Mouse (Mus musculus): ENCODE results near the gene Pcyt1b. TPM values are rescaled to one million over a fixed set of nuclear protein-coding genes. Genes with fewer than 3 reads are reported as not detected.

The Pcyt1b gene
- polyA plus RNA-seq (2015; fragmentation: Nextera tagmentation; extraction: Ambion mirVana), result 1.3 and 1.6 TPM in 2 replicates

DNA sequence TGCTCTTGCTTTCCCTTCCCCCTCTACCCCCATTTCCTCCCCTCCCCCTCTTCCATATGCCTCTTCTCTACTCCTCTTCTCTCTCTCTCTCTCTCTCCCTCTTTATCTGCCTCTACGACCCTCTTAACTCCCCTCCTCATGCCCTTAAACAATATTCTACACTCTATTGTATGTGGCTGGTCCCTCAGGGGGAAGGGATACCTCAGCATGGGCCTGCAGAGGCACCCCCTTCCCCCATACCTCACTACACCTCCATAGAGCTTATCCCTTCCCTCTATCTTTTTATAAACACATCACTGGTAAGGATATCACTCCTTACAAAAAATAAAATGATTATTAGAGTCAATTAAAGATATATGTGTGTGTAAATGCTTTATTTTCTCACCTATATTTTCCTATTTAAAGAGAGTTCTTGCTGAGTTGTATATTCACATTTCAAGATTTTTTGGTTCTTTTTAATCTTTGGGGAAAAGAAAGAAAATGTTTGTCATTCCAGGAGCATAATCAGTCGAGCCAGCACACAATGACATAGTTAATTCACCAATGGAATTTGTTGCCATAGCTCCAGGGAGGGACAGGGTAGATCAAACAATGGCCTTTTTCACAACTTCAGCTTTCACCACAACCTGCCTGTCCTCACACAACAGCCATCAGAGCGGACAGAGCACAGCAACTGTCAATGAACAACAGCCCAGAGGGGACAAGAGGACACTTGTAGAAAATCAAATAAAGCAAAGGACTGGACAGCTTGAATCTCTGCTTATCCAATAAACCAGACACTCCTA is at the start of gene Pcyt1b:
Gene Pcyt1b (plus strand): TSS at position 646 of the 785 bp plus-strand sequence.
- Histone ChIP-seq H3K27me3 (peaks cover 4% of the 10 kb centered on the region; the same call in 1 of the 2 replicates), H3K4me1 (no peaks in the 10 kb centered on the region), H3K4me3 (replicated peaks) (no peak within 1 kb of the TSS), H3K36me3 (no peaks in the 10 kb centered on the region), H3K9me3 (replicated peaks) (no peaks in the 10 kb centered on the region), H3K4me2 (no peak within 1 kb of the TSS), H3K9ac (no peak within 1 kb of the TSS), H3K27ac (no peak within 1 kb of the TSS)
- no peak for ATAC-seq (replicated peaks; ENCODE audit: low FRiP score)
- 51% methylated on average over 3 of the region's 3 CpGs for WGBS

GRCm38 (mm10) chrX:93630256-93630655 is 24.4 kb upstream of the Pcyt1b start:
- no peak overlapping the region for H3K9ac ChIP-seq
- 61% methylated on average over 1 of the region's 1 CpGs for WGBS
- H3K36me3 ChIP-seq, result peaks cover 4% of the 10 kb centered on the region; the same call in 1 of the 2 replicates
- no peak for ATAC-seq (replicated peaks; ENCODE audit: low FRiP score)
- H3K4me1 ChIP-seq, result no peaks in the 10 kb centered on the region
- H3K9me3 ChIP-seq (replicated peaks), result no peaks in the 10 kb centered on the region
- H3K4me3 ChIP-seq (replicated peaks), result no peak overlapping the region
- peak overlapping the region; percentile 59; the same call in 1 of the 2 replicates for H3K4me2 ChIP-seq
- H3K27ac ChIP-seq, result no peak overlapping the region
- H3K27me3 ChIP-seq, result 0 out of 2 replicates have a peak, but pooled peaks cover 3% of the 10 kb centered on the region

DNA sequence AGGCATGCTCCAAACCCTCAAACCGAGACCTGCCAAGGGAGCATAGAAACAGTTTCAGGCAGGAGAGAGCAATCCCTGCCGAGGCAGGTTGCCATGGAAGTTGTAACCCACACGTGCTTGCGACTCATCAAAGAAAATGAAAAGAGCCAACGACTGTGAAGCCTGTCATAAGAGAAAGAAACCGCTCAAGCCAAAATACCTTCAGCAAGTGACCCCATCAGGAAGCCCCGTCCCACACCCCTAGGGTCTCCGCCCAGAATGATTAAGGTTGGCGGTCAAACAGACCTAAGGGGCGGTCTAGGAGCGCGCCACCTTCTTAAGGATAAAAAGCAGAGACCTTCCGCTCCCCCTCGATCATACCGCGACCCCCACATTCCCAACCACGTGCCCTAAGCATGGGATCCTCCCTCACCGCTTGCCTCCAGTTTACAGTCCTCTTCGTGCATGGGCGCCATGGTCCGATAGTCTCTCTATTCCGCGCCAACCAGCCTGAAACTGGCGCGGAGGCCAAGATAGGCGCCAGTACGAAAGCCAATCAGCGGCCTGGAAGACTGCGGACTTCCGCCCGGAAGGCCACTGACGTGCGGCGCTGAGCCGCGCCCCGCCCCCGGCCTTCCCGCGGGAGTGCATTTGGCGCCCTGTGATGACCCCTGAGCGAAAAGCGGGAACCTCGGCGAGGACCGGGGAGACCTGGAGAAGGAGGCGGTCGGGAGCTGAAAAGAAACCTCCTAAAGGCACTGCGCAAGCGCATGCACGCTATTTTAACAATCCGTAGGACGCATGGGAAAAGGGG is 22.8 kb upstream of the Pcyt1b start, which contains the start of gene Pola1:
Gene Pola1 (minus strand): TSS at position 499 of the 793 bp plus-strand sequence.
- Histone ChIP-seq H3K27me3 (peaks cover 7% of the 10 kb centered on the region; the same call in 1 of the 2 replicates), H3K9ac (peak within 1 kb of the TSS; percentile 43), H3K9me3 (replicated peaks) (no peaks in the 10 kb centered on the region), H3K27ac (peak within 1 kb of the TSS; percentile 60), H3K4me2 (peak within 1 kb of the TSS; percentile 59), H3K4me1 (no peaks in the 10 kb centered on the region), H3K36me3 (no peaks in the 10 kb centered on the region), H3K4me3 (replicated peaks) (peak within 1 kb of the TSS; percentile 60)
- WGBS, result 19% methylated on average over 53 of the region's 53 CpGs
- peak; percentile 99 for ATAC-seq (replicated peaks; ENCODE audit: low FRiP score)

DNA sequence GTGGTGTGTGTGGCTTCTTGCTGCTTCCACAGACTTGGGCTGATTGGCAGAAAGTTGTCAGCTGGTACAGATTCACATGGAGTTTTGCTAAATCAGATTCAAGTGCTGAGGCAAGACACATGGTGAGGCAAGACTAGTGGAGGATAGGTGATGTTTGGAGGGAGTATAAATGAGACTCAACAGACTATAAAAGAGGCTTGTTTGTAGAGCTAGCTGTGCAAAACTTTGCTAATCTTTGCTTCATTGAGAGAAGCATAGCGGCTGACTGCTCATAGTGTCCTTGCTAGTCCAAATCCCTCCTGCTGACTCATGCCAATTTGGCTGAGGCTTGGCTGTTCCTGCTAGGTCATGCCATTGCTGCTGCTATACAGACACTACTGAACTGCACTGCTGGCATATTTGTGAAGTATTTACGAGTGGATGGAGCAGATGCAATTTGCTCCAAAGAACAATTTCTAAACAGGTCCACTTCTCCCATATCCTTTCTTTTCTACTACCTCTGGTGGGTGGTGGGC is 19.7 kb upstream of the Pcyt1b start:
- Histone ChIP-seq H3K27ac (no peak overlapping the region), H3K4me3 (replicated peaks) (no peak overlapping the region), H3K36me3 (no peaks in the 10 kb centered on the region), H3K27me3 (peaks cover 7% of the 10 kb centered on the region; the same call in 1 of the 2 replicates), H3K4me1 (no peaks in the 10 kb centered on the region), H3K4me2 (no peak overlapping the region), H3K9ac (no peak overlapping the region), H3K9me3 (replicated peaks) (no peaks in the 10 kb centered on the region)
- ATAC-seq (replicated peaks; ENCODE audit: low FRiP score), result no peak
- WGBS, result 84% methylated on average over 2 of the region's 2 CpGs

GRCm38 (mm10) chrX:93643600-93643999 is 11.1 kb upstream of the Pcyt1b start:
- 89% methylated on average over 3 of the region's 3 CpGs for WGBS
- no peak for ATAC-seq (replicated peaks; ENCODE audit: low FRiP score)
- H3K9ac ChIP-seq, result no peak overlapping the region
- H3K36me3 ChIP-seq, result no peaks in the 10 kb centered on the region
- H3K4me3 ChIP-seq (replicated peaks), result no peak overlapping the region
- H3K27me3 ChIP-seq, result peaks cover 3% of the 10 kb centered on the region; the same call in 1 of the 2 replicates
- no peaks in the 10 kb centered on the region for H3K9me3 ChIP-seq (replicated peaks)
- no peaks in the 10 kb centered on the region for H3K4me1 ChIP-seq
- H3K4me2 ChIP-seq, result no peak overlapping the region
- no peak overlapping the region for H3K27ac ChIP-seq

GRCm38 (mm10) chrX:93644022-93644421 is 10.6 kb upstream of the Pcyt1b start:
- no peaks in the 10 kb centered on the region for H3K9me3 ChIP-seq (replicated peaks)
- H3K4me1 ChIP-seq, result no peaks in the 10 kb centered on the region
- no peaks in the 10 kb centered on the region for H3K36me3 ChIP-seq
- H3K9ac ChIP-seq, result no peak overlapping the region
- peaks cover 3% of the 10 kb centered on the region; the same call in 1 of the 2 replicates for H3K27me3 ChIP-seq
- no peak overlapping the region for H3K4me3 ChIP-seq (replicated peaks)
- ATAC-seq (replicated peaks; ENCODE audit: low FRiP score), result no peak
- no peak overlapping the region for H3K4me2 ChIP-seq
- H3K27ac ChIP-seq, result no peak overlapping the region

DNA sequence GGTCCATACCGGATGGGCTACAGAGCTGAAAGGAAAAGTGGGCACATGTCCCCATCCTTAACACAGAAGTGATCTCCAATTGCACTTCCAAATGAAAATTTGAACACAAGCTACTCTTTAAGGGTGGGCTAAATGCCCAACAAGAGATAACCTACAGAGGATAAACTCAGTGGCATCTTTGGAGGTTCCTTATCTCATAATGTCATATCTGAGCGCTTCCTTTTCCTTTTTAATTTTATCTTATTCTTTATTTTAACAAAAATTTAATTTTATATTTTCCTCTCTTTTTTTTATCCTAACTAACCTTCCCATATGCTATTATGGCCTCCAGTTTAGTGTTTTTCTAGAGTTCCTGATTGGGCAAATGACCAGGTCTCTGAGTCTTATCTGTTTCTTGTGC is 3.9 kb upstream of the Pcyt1b start:
- H3K27ac ChIP-seq, result no peak overlapping the region
- H3K36me3 ChIP-seq, result no peaks in the 10 kb centered on the region
- no peak overlapping the region for H3K4me3 ChIP-seq (replicated peaks)
- H3K9me3 ChIP-seq (replicated peaks), result no peaks in the 10 kb centered on the region
- H3K27me3 ChIP-seq, result peaks cover 7% of the 10 kb centered on the region; the same call in 1 of the 2 replicates
- H3K4me1 ChIP-seq, result no peaks in the 10 kb centered on the region
- H3K9ac ChIP-seq, result no peak overlapping the region
- no peak overlapping the region for H3K4me2 ChIP-seq
- 92% methylated on average over 2 of the region's 2 CpGs for WGBS
- no peak for ATAC-seq (replicated peaks; ENCODE audit: low FRiP score)

- no peak for ATAC-seq (replicated peaks; ENCODE audit: low FRiP score)
- 83% methylated on average over 5 of the region's 5 CpGs for WGBS
These were observed 490 bp downstream of the Pcyt1b start for GRCm38 (mm10) chrX:93655153-93655552.

GRCm38 (mm10) chrX:93663919-93664586 is 9.4 kb downstream of the Pcyt1b start:
- H3K9ac ChIP-seq, result no peak overlapping the region
- H3K27ac ChIP-seq, result no peak overlapping the region
- H3K4me2 ChIP-seq, result no peak overlapping the region
- WGBS, result 94% methylated on average over 5 of the region's 5 CpGs
- H3K4me1 ChIP-seq, result no peaks in the 10 kb centered on the region
- H3K9me3 ChIP-seq (replicated peaks), result no peaks in the 10 kb centered on the region
- H3K27me3 ChIP-seq, result no peaks in the 10 kb centered on the region
- H3K36me3 ChIP-seq, result no peaks in the 10 kb centered on the region
- no peak for ATAC-seq (replicated peaks; ENCODE audit: low FRiP score)
- no peak overlapping the region for H3K4me3 ChIP-seq (replicated peaks)

More at GRCm38 (mm10) chrX:93655153-93655552, 490 bp downstream of the Pcyt1b start:
- no peaks in the 10 kb centered on the region for H3K9me3 ChIP-seq (replicated peaks)
- H3K27ac ChIP-seq, result no peak overlapping the region
- H3K27me3 ChIP-seq, result peaks cover 4% of the 10 kb centered on the region; the same call in 1 of the 2 replicates
- H3K36me3 ChIP-seq, result no peaks in the 10 kb centered on the region
- H3K4me1 ChIP-seq, result no peaks in the 10 kb centered on the region
- H3K4me2 ChIP-seq, result no peak overlapping the region
- no peak overlapping the region for H3K4me3 ChIP-seq (replicated peaks)
- H3K9ac ChIP-seq, result no peak overlapping the region

GRCm38 (mm10) chrX:93664787-93665186 is 10.1 kb downstream of the Pcyt1b start:
- no peak for ATAC-seq (replicated peaks; ENCODE audit: low FRiP score)
- H3K36me3 ChIP-seq, result no peaks in the 10 kb centered on the region
- no peak overlapping the region for H3K27ac ChIP-seq
- H3K9me3 ChIP-seq (replicated peaks), result no peaks in the 10 kb centered on the region
- H3K4me3 ChIP-seq (replicated peaks), result no peak overlapping the region
- no peak overlapping the region for H3K4me2 ChIP-seq
- no peaks in the 10 kb centered on the region for H3K4me1 ChIP-seq
- H3K9ac ChIP-seq, result no peak overlapping the region
- H3K27me3 ChIP-seq, result no peaks in the 10 kb centered on the region
- WGBS, result 65% methylated on average over 4 of the region's 4 CpGs

GRCm38 (mm10) chrX:93674432-93674831 is 19.8 kb downstream of the Pcyt1b start:
- Histone ChIP-seq H3K4me3 (replicated peaks) (peak overlapping the region; percentile 37), H3K36me3 (no peaks in the 10 kb centered on the region), H3K4me2 (peak overlapping the region; percentile 64), H3K9me3 (replicated peaks) (no peaks in the 10 kb centered on the region), H3K4me1 (no peaks in the 10 kb centered on the region), H3K27me3 (peaks cover 25% of the 10 kb centered on the region), H3K9ac (no peak overlapping the region), H3K27ac (no peak overlapping the region)
- 37% methylated on average over 3 of the region's 3 CpGs for WGBS
- 0 out of 2 replicates have a peak, but pooled peaks have one; percentile 4 for ATAC-seq (replicated peaks; ENCODE audit: low FRiP score)

Measured in kidney, embryonic 15.5 days (tissue).